Mouse (Mus musculus) neural tube, embryonic 11.5 days (tissue): ENCODE results near the gene Cacna1c. TPM values are rescaled to one million over a fixed set of nuclear protein-coding genes. Genes with fewer than 3 reads are reported as not detected.

Experiments used
- ATAC-seq: fragments of 200-750 bp; cut with Nextera tagmentation; 2 replicates; pipeline ENCODE4 v1.8.0; 2017; ENCODE audit warnings: moderate number of reproducible peaks, mild to moderate bottlenecking, moderate TSS enrichment, moderate library complexity; ENCODE audit not compliant: insufficient read depth, low FRiP score, low TSS enrichment
- DNase-seq: peaks from one replicate; pipeline ENCODE4 v3.0.0-alpha.2; 2015; ENCODE audit warnings: low spot score
- H3K27ac ChIP-seq: fragments of 300-500 bp; sonication (generic); 2 replicates; pipeline ENCODE4 v1.5.1; 2014; ENCODE audit warnings: low read depth, mild to moderate bottlenecking, low read length
- H3K27me3 ChIP-seq: fragments of 300-500 bp; sonication (generic); 2 replicates; pipeline ENCODE4 v1.6.1; 2014; ENCODE audit warnings: mild to moderate bottlenecking, low read length, mixed read lengths; ENCODE audit not compliant: control insufficient read depth, insufficient read depth
- H3K36me3 ChIP-seq: fragments of 300-500 bp; sonication (generic); 2 replicates; pipeline ENCODE4 v1.6.1; 2014; ENCODE audit warnings: mild to moderate bottlenecking, low read length, moderate library complexity, mixed read lengths; ENCODE audit not compliant: control insufficient read depth, insufficient read depth
- H3K4me1 ChIP-seq: fragments of 300-500 bp; sonication (generic); 2 replicates; pipeline ENCODE4 v1.6.1; 2014; ENCODE audit warnings: low read length, mixed read lengths; ENCODE audit not compliant: control insufficient read depth, insufficient read depth
- H3K4me2 ChIP-seq: fragments of 300-500 bp; sonication (generic); 2 replicates; pipeline ENCODE4 v1.6.1; 2014; ENCODE audit warnings: low read depth, mild to moderate bottlenecking, moderate library complexity
- H3K4me3 ChIP-seq: fragments of 300-500 bp; sonication (generic); 2 replicates; pipeline ENCODE4 v1.5.1; 2014; ENCODE audit warnings: low read depth, low read length
- H3K9ac ChIP-seq: fragments of 300-500 bp; sonication (generic); 2 replicates; pipeline ENCODE4 v1.6.1; 2014; ENCODE audit warnings: mild to moderate bottlenecking, low read length
- H3K9me3 ChIP-seq: fragments of 300-500 bp; sonication (generic); 2 replicates; pipeline ENCODE4 v1.6.1; 2016; ENCODE audit warnings: low read length; ENCODE audit not compliant: control insufficient read depth
- WGBS: fragments of 180-500 bp; shearing (Covaris S2); extraction: QIAGEN DNeasy Blood & Tissue Kit; methylation state at CpG from one replicate; pipeline ENCODE4 v1.1.7; 2014; 5-methylcytosine and 5-hydroxymethylcytosine counted together
- polyA plus RNA-seq: library from polyadenylated mRNA; unstranded; fragments of >200 nt; fragmentation: Nextera tagmentation; extraction: Ambion mirVana; gene quantifications from 2 replicates; pipeline ENCODE4 v1.2.1, GENCODE M21; 2014

Cacna1c gene
- polyA plus RNA-seq, 1 experiment from 2014 or later = 3.3 TPM

DNA sequence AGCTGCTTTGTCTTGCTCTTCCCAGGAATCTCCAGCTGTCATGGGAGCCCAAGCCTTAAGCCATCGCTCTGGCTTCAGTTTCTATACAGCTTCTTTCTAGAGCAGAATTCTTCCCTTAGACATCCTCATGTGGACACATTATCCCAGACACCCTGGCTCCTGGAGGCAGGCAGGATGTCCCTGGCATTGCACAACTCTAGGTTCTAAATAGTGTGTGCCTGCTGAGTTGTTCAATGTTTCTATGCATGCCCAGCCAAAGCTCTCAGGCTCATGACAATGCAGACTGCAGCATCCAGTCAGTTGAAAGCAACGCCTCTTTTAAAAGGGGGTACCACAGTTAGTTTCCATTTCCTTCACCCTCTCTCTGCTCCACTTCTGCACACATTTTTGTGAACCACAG lies 230.6 kb downstream of the Cacna1c start:
- Histone ChIP-seq H3K9me3 (no peaks in the 10 kb centered on the region), H3K4me2 (no peak overlapping the region), H3K4me3 (no peak overlapping the region), H3K9ac (no peak overlapping the region), H3K36me3 (no peaks in the 10 kb centered on the region), H3K27me3 (no peaks in the 10 kb centered on the region), H3K27ac (no peak overlapping the region), H3K4me1 (no peaks in the 10 kb centered on the region)
- DNase-seq (no peak), ATAC-seq (no peak)
- 82% methylated on average over 2 of the region's 2 CpGs for WGBS

DNA sequence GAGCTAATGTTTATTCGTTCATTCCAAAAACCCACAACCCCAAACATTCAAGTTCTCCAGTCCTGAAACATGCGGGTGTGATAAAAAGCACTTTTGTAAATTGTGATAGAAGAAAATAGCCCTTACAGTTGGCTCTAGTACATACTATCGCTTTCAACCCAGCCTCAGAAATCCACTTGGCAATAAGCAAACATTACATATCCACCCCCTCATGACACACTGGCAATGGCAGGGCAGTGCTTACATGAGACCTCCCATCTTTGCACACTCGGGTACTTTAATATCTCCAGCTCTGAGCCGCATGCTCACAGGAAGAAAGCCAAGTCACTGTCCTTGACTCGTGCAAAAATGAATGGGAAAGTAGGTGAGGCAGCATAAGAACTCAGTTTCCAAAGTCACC lies 232.4 kb downstream of the Cacna1c start:
- no peaks in the 10 kb centered on the region for H3K36me3 ChIP-seq
- no peak overlapping the region for H3K9ac ChIP-seq
- ATAC-seq = no peak
- 94% methylated on average over 6 of the region's 6 CpGs for WGBS
- H3K4me2 ChIP-seq = no peak overlapping the region
- H3K4me3 ChIP-seq = no peak overlapping the region
- no peaks in the 10 kb centered on the region for H3K27me3 ChIP-seq
- no peak overlapping the region for H3K27ac ChIP-seq
- no peak for DNase-seq
- H3K9me3 ChIP-seq = no peaks in the 10 kb centered on the region
- H3K4me1 ChIP-seq = no peaks in the 10 kb centered on the region

DNA sequence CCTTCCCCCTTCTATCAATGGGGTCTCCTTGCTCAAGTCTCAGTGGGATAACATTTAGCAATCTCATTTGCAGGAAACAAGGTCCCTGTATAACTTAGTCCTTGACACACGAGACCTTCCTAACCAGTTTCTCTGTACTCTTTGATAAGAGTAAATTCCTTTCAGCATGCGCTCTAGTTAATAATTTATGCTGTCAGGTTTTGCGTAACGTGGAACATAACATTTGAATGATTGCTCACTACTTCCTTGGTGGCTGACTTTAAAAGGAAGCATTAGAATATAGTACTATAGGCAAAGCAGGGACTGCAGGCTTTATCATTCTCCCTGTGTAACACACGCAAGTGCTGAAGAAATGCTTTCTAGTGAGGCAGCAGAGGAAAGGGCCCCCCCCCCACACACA lies 232.9 kb downstream of the Cacna1c start:
- no peaks in the 10 kb centered on the region for H3K36me3 ChIP-seq
- ATAC-seq (no peak), DNase-seq (no peak)
- no peak overlapping the region for H3K4me2 ChIP-seq
- no peaks in the 10 kb centered on the region for H3K9me3 ChIP-seq
- H3K27me3 ChIP-seq = no peaks in the 10 kb centered on the region
- 81% methylated on average over 5 of the region's 5 CpGs for WGBS
- no peak overlapping the region for H3K4me3 ChIP-seq
- no peak overlapping the region for H3K9ac ChIP-seq
- H3K4me1 ChIP-seq = no peaks in the 10 kb centered on the region
- H3K27ac ChIP-seq = no peak overlapping the region

DNA sequence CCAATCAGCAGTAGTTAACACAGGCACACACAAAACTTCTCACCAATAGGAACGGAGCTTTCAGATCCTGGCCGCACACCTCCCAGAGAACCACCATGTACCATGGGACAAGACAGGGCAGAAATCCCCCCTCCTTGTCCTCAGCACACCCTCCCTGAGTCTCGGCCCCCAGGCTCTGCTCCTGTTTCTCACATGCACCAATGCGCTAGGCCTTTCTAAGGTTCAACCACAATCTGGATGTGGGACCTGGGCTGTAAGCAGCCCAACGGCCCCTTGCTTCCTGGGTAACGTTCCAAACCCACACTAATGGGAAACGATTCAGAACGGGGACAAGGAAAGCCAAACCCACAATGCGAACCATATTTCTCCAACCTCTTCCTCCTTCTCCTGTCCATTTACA lies 237.7 kb downstream of the Cacna1c start:
- 95% methylated on average over 9 of the region's 9 CpGs for WGBS

DNA sequence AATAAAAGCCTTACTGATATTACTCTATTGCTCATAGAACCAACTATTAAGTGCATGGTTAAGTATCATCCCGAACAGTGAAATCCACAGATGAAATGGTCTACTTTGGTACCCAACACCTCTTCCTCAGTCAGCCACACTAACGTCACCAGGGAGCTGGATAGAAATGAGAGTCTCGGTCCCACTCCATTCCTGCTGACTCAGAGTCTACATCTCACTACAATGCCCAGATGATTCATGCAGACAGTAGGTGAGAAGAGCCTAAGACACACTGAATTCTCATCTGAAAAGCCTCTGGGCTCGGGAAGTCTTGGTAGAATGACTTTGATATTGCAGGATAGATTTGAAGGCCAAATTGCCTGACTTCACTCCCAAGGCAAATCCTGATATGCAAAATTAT lies 240.0 kb downstream of the Cacna1c start:
- Histone ChIP-seq H3K36me3 (no peaks in the 10 kb centered on the region), H3K27me3 (no peaks in the 10 kb centered on the region), H3K27ac (no peak overlapping the region), H3K4me2 (no peak overlapping the region), H3K4me1 (no peaks in the 10 kb centered on the region), H3K9ac (no peak overlapping the region), H3K9me3 (no peaks in the 10 kb centered on the region), H3K4me3 (no peak overlapping the region)
- DNase-seq (no peak), ATAC-seq (no peak)
- whole genome bisulfite sequencing = 88% methylated on average over 4 of the region's 4 CpGs

More for the DNA sequence above, 237.7 kb downstream of the Cacna1c start:
- DNase-seq (no peak), ATAC-seq (no peak)
- Histone ChIP-seq H3K36me3 (no peaks in the 10 kb centered on the region), H3K27me3 (no peaks in the 10 kb centered on the region), H3K4me2 (no peak overlapping the region), H3K27ac (no peak overlapping the region), H3K9me3 (no peaks in the 10 kb centered on the region), H3K4me3 (no peak overlapping the region), H3K9ac (no peak overlapping the region), H3K4me1 (no peaks in the 10 kb centered on the region)

DNA sequence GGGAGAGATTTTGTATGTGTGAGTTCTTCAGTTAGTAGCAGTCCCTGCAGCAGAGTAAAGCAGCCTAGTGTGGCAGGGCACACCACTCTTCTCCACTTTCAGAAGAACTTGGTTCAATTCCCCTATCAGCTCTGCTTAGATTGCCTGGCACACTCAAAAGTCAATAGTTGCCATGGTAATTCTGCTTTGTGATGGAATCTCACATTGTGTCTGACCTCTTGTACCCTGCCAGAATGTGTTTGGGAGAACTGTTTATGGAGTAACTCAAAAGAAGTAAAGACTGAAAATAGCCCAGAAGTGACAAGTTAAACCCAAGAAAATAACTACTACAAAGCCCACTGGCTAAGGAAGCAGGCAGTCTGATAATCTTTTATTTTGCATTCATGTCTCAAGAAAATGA lies 240.4 kb downstream of the Cacna1c start:
- no peak for ATAC-seq
- H3K27ac ChIP-seq = no peak overlapping the region
- no peak overlapping the region for H3K4me2 ChIP-seq
- no peaks in the 10 kb centered on the region for H3K9me3 ChIP-seq
- no peaks in the 10 kb centered on the region for H3K27me3 ChIP-seq
- no peak overlapping the region for H3K4me3 ChIP-seq
- no peaks in the 10 kb centered on the region for H3K4me1 ChIP-seq
- DNase-seq = no peak
- no peak overlapping the region for H3K9ac ChIP-seq
- no peaks in the 10 kb centered on the region for H3K36me3 ChIP-seq

DNA sequence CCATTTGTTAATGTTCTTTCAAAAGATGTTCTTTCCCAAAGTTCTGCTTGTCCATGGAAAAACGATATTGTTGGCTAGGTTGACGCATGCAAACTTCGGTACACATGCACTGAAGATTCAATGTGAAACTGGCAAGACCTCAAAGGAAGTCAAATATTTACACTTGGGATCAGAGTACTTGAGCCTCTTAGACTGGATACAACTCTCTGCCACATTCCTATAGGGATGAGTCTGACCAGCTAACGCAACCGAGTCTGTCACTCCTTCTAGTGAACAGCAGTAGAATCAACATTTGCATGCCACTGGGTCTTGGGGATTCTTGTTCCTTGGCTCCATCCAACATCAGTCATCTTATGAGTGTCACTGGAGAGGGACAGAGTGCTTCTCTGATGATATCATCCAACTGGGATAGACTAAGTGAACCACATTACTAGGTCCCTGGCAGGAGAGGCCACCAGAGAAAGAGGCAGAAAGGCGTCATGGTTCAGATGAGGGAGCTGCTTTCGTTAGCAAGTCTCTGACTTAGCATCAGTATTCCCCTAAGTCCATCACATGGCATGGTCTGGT lies 241.1 kb downstream of the Cacna1c start:
- 91% methylated on average over 7 of the region's 7 CpGs for WGBS
- Histone ChIP-seq H3K4me1 (no peaks in the 10 kb centered on the region), H3K27ac (no peak overlapping the region), H3K4me2 (no peak overlapping the region), H3K4me3 (no peak overlapping the region), H3K9ac (no peak overlapping the region), H3K36me3 (no peaks in the 10 kb centered on the region), H3K27me3 (no peaks in the 10 kb centered on the region), H3K9me3 (no peaks in the 10 kb centered on the region)
- no peak for DNase-seq
- ATAC-seq = no peak

DNA sequence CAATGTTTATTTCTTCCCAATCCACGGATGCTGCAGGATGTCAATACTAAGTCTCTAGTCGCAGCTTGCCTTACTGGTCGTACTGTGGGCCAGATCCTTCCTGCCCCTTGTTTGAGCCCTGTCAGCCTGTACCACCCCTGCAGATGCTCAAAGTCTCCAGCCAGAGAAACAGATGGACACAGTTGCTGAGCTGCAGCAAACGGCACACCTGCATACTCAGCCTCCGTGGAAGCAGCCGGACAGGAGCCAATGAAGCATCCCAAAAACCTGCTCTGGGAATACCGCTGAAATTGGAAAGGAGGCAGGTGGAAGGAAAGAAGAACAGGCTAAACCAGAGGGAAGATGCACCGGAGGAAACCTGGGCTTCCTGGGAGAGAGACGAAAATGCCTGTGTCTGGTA lies 243.8 kb downstream of the Cacna1c start:
- no peaks in the 10 kb centered on the region for H3K36me3 ChIP-seq
- no peaks in the 10 kb centered on the region for H3K9me3 ChIP-seq
- DNase-seq (no peak), ATAC-seq (no peak)
- no peaks in the 10 kb centered on the region for H3K4me1 ChIP-seq
- WGBS = 89% methylated on average over 9 of the region's 9 CpGs
- H3K4me2 ChIP-seq = no peak overlapping the region
- H3K27ac ChIP-seq = no peak overlapping the region
- no peak overlapping the region for H3K4me3 ChIP-seq
- H3K9ac ChIP-seq = no peak overlapping the region
- H3K27me3 ChIP-seq = no peaks in the 10 kb centered on the region

DNA sequence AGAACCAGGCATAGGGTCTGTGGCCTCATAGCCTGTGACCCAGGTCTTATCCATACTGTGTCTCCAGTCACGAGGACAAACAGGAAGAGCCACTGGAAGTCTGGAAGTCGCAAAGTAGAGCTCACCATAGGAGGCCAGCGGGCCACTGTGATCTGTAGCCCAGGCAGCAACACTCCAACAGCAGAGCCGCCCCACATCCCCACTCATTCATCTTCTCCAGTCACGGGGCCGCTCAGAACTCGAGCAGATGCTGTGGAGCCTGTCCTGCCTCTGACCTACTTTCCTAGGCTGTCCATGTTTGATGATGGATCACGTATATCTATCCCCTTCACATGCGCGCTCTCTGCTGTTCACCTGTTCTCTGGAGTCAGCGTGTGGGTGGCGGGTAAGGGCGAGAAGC lies 246.0 kb downstream of the Cacna1c start:
- no peak overlapping the region for H3K27ac ChIP-seq
- H3K9ac ChIP-seq = no peak overlapping the region
- WGBS = 68% methylated on average over 13 of the region's 13 CpGs
- H3K4me3 ChIP-seq = no peak overlapping the region
- DNase-seq = peak; percentile 33
- no peaks in the 10 kb centered on the region for H3K27me3 ChIP-seq
- H3K4me2 ChIP-seq = no peak overlapping the region
- H3K4me1 ChIP-seq = no peaks in the 10 kb centered on the region
- no peaks in the 10 kb centered on the region for H3K9me3 ChIP-seq
- ATAC-seq = no peak
- H3K36me3 ChIP-seq = no peaks in the 10 kb centered on the region
